ENCODE assay signal across 1 mouse cellular context in genomic region chr2:72980337-72981074, GRCm38 (mm10).
TF ChIP-seq lines count a peak whose summit lies in the region.

TSS of gene Sp3 (minus strand) at chr2:72980446.

TF ChIP-seq in MEL, 35 proteins besides CTCF, POLR2A, EP300 and RAD21 (continued from another document):
- TF ChIP-seq USF2 (IDR thresholded peaks at IDR 0.05; ENCODE audit: borderline replicate concordance in 1 of 2, insufficient read depth in 1 of 2, low read depth in 1 of 2, low read length in 2 of 2), result no peak
- TF ChIP-seq NRF1 (IDR thresholded peaks at IDR 0.05; ENCODE audit: insufficient read depth, low read depth, low read length, poor library complexity, severe bottlenecking), result no peak
- no peak for TF ChIP-seq RCOR1 (IDR thresholded peaks at IDR 0.05; ENCODE audit: low read depth, low read length)
- peak; percentile 75 for TF ChIP-seq NELFE (IDR thresholded peaks at IDR 0.05; ENCODE audit: low read depth, low read length)
TF ChIP-seq in MEL: peak in this region for 11.
